11 mouse cellular contexts compared by ENCODE assay signal in the genomic region with DNA sequence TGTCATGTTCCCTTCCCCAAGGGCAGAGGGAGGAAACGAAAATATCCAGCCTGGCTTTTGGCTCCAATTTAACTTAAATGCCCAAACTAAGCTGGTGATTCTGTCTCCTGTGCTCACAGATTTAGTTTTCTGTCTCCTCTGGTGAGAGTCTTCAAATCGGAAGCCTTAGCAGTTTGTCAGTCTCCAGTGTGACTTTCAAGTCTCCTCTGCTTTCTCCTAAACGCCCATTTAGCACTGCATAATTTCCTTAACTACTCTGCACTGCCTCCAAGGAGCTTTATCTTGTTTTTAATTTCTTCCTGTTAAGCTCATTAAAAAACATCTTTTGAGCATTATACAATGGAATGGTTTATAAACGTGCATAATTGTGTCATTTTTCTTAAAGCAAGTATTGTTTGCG.
"Had no signal": no experiment of that assay in that cellular context is flagged by ENCODE, and none has a peak within 500 bp of the region (broad histone marks: within the 10 kb centered on the region; RNA-seq: fewer than 3 reads in every experiment).

No protein-coding gene starts in this region.

- H3K4me2 ChIP-seq: liver, embryonic 11.5 days; liver, embryonic 15.5 days; midbrain, embryonic 13.5 days had no signal

- DNase-seq: kidney, adult 8-10 months; kidney, postnatal 25 days; lung, adult 2 months; lung, postnatal 36 days; thymus, postnatal 4 days had no signal

- H3K36me3 ChIP-seq: limb, embryonic 10.5 days; liver, embryonic 15.5 days; midbrain, embryonic 13.5 days had no signal

- H3K9me3 ChIP-seq: limb, embryonic 10.5 days; liver, embryonic 15.5 days; midbrain, embryonic 13.5 days had no signal

- H3K9ac ChIP-seq: liver, embryonic 15.5 days; midbrain, embryonic 13.5 days had no signal

- H3K27ac ChIP-seq: limb, embryonic 10.5 days; liver, embryonic 15.5 days; midbrain, embryonic 13.5 days; stomach, postnatal 0 days had no signal

- H3K27me3 ChIP-seq: liver, embryonic 15.5 days; midbrain, embryonic 13.5 days had no signal

- H3K4me3 ChIP-seq: limb, embryonic 10.5 days; liver, embryonic 15.5 days; midbrain, embryonic 13.5 days had no signal

- ATAC-seq: lung, postnatal 0 days; midbrain, embryonic 13.5 days had no signal

- H3K4me1 ChIP-seq: limb, embryonic 10.5 days; liver, embryonic 15.5 days; midbrain, embryonic 13.5 days had no signal
